Mouse (Mus musculus) adrenal gland, adult (tissue): Measurements from ENCODE around the gene Ncoa6.

ENCODE experiments used
- DNase-seq, 2 experiments: peaks; one replicate each; pipeline ENCODE4 v3.0.0; 2022 to 2023; ENCODE audit warnings: low spot score in 1 of 2; ENCODE audit not compliant: inconsistent age in 2 of 2

Gene Ncoa6

GRCm38 (mm10) chr2:155372451-155372850 is 101.2 kb downstream of the Ncoa6 start:
- no peak for DNase-seq

DNA sequence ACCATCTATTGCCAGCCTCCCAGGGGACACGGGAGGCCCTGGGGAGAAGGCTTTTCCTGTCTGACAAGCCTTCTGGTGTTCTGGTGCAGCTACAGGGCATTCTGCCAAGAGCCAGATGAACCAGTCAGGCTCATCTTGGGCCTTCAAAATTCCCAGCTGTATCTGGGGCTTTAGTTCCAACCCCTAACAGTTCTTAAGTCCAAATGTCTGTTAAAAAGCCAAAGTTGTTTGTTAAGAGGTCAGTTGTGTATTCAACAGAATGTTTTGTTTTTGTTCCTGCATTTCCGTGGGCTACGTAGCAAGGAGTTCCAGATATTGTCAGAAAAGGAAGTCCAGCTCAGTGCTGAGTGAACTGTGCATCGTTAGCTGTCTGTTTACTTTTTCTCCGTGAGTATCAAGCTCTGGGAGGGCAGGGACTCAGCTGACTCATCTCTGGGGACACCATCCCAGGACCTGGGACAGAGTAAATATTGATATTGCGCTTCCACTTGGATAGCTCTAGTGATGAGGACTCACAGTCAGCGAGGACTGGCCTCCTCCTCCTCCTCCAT is 104.3 kb downstream of the Ncoa6 start:
- DNase-seq, result peak; percentile 56 to 77

- no peak for DNase-seq
These were observed 105.9 kb downstream of the Ncoa6 start for GRCm38 (mm10) chr2:155367635-155368284.

DNA sequence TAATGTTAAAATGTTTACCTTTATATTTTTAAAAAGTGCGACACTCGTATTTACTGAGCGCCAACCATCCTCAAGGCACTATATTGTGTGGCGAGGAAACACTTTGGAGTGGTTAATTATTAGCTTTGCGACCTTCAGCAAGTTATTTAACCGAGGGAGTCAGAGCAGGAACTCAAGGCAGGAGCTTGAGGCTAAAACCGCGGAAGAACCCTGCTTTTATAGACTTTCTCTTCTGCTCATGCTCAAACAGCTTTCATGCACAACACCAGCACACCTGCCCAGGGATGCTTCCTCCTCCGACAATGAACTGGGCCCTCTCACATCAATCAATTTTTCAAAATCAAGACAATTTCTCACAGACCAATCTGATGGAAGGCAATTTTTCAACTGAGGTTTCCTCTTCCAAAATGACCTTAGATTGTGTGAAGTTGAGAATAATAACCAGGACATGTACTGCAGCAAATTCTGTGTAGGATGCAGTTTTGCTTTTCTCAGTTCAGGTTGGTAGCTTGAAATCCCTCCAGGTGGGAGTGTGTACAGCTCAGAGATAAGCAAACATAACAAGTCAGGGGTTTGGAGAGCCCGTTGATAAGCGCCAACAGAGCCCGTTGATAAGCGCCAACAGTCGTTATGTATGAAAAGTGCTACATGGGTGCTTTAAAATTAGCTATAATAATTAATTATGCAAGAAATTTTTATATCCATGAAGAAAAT is 115.9 kb downstream of the Ncoa6 start:
- no peak for DNase-seq

- DNase-seq, result peak; percentile 94 to 97
These were observed 116.6 kb downstream of the Ncoa6 start, which contains the start of gene Pigu for GRCm38 (mm10) chr2:155356971-155357591. Pigu (minus strand) TSS chr2:155357430.

GRCm38 (mm10) chr2:155354402-155354801 is 119.3 kb downstream of the Ncoa6 start:
- no peak for DNase-seq

- peak; percentile 43 to 76 for DNase-seq
These were observed 127.0 kb downstream of the Ncoa6 start for GRCm38 (mm10) chr2:155346670-155347069.
